Mouse (Mus musculus) bone marrow macrophage, adult 2 months (primary cell): ENCODE measurements at regions not wholly inside any gene's neighbourhood (a gene's known extent, or its start where the extent isn't known, plus 50 kb on each side); places are given as distances from the start of the nearest gene placed in this dataset.

Experiments used
- CTCF ChIP-seq: IDR thresholded peaks from 2 replicates; pipeline ENCODE4 v1.5.1; 2012; ENCODE audit warnings: low read depth, mild to moderate bottlenecking, low read length, moderate library complexity
- POLR2A ChIP-seq: IDR thresholded peaks from 2 replicates; pipeline ENCODE4 v1.6.1; 2012; ENCODE audit warnings: mild to moderate bottlenecking, low read depth, low read length, borderline replicate concordance

GRCm38 (mm10) chr13:69252335-69252734, 253.0 kb upstream of the Adcy2 start:
- no peak for TF ChIP-seq POLR2A
- TF ChIP-seq CTCF, result no peak
